Comparison of ENCODE assay signal across 16 mouse cellular contexts in the genomic region with DNA sequence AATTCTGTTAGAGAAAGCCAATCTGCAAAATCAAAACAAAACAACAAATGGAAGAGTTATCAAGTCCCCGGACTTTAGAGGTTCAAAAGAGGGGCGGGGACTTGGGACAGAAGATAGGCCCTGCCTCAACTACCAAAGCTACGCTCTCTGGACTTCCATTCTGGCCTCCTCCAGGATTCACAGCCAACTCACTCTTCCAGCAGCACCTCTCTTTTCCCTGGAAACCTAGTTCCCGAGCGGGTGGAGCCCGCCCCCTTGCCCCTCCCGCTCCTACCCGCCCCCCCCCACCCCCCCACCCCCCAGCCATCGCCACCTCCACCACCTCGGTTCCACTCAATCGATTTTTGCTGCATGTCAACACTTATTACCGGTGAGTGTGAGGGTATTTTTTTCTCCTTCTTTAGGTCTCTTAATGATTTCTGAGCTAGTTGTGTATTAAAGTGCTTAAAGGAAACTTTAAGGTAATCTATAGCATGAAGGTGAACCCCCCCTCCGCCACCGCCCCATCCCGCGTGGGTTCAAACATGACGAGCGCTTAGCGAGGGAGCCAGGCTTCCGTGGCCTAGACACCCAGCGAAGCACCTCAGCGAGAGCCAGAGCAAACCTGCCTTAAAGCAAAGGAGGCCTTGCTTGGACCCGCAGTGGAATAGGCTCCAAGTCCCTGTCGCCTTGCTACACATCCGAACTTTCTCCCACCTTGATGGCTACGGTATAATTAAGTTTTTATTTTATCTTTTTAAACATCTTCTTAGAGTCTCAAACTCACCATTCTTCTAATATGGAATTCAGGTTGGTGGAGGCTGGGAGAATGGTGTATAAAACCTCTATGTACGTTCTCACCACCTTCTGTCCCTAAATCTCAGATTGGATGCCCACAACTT. TPM values are rescaled to one million over a fixed set of nuclear protein-coding genes. Genes with fewer than 3 reads are reported as not detected.
DNase-seq lines count a peak whose midpoint lies in the region; ATAC-seq lines count a peak whose summit lies in the region.
"Had no signal": no experiment of that assay in that cellular context is flagged by ENCODE, and none has a peak within 500 bp of the region (broad histone marks: within the 10 kb centered on the region; RNA-seq: fewer than 3 reads in every experiment).

No protein-coding gene starts in this region.

- peak overlapping the region; percentile 33 for H3K27ac ChIP-seq in heart, embryonic 13.5 days (replicated peaks)
- H3K27ac ChIP-seq in midbrain, embryonic 10.5 days (replicated peaks), result no peak overlapping the region
- no peak overlapping the region for H3K27ac ChIP-seq in midbrain, embryonic 15.5 days
- H3K27ac ChIP-seq in embryonic facial prominence, embryonic 13.5 days, result no peak overlapping the region
- no peak overlapping the region for H3K27ac ChIP-seq in stomach, embryonic 15.5 days
- H3K27ac ChIP-seq: forebrain, embryonic 15.5 days; neural tube, embryonic 13.5 days had no signal

- DNase-seq in heart, postnatal 36 days, result no peak
- peak; percentile 41 for DNase-seq in midbrain, embryonic 10.5 days (ENCODE audit: low spot score)
- DNase-seq in thymus, postnatal 25 days, result no peak
- DNase-seq in left cerebral cortex, adult 11 months (ENCODE audit: low spot score), result no peak
- DNase-seq: adrenal gland, adult 2 months; left cerebral cortex, postnatal 4 days; liver, postnatal 0 days had no signal

- peak overlapping the region; percentile 67 for H3K9ac ChIP-seq in heart, embryonic 13.5 days
- no peak overlapping the region for H3K9ac ChIP-seq in midbrain, embryonic 15.5 days
- H3K9ac ChIP-seq in embryonic facial prominence, embryonic 13.5 days, result peak overlapping the region; percentile 21; the same call in 1 of the 2 replicates
- H3K9ac ChIP-seq in stomach, embryonic 15.5 days, result no peak overlapping the region
- H3K9ac ChIP-seq: forebrain, embryonic 15.5 days; liver, postnatal 0 days; neural tube, embryonic 13.5 days had no signal

- no peaks in the 10 kb centered on the region for H3K9me3 ChIP-seq in heart, embryonic 13.5 days
- no peaks in the 10 kb centered on the region for H3K9me3 ChIP-seq in midbrain, embryonic 10.5 days (replicated peaks)
- no peaks in the 10 kb centered on the region for H3K9me3 ChIP-seq in midbrain, embryonic 15.5 days
- no peaks in the 10 kb centered on the region for H3K9me3 ChIP-seq in embryonic facial prominence, embryonic 13.5 days
- no peaks in the 10 kb centered on the region for H3K9me3 ChIP-seq in stomach, embryonic 15.5 days
- H3K9me3 ChIP-seq: forebrain, embryonic 15.5 days; neural tube, embryonic 13.5 days had no signal

- no peak for ATAC-seq in heart, embryonic 13.5 days (ENCODE audit: extremely low read depth, insufficient number of reproducible peaks, low FRiP score, low TSS enrichment)
- ATAC-seq in midbrain, embryonic 15.5 days (replicated peaks), result no peak
- no peak for ATAC-seq in embryonic facial prominence, embryonic 13.5 days (ENCODE audit: insufficient number of reproducible peaks, insufficient read depth, low FRiP score, low TSS enrichment, low read depth)
- no peak for ATAC-seq in stomach, embryonic 15.5 days (ENCODE audit: insufficient read depth, low FRiP score, low read depth)
- ATAC-seq: forebrain, embryonic 15.5 days; liver, postnatal 0 days had no signal

- H3K4me2 ChIP-seq in heart, embryonic 13.5 days, result peak overlapping the region; percentile 67
- no peak overlapping the region for H3K4me2 ChIP-seq in midbrain, embryonic 15.5 days
- H3K4me2 ChIP-seq in embryonic facial prominence, embryonic 13.5 days, result peak overlapping the region; percentile 5; the same call in 1 of the 2 replicates
- H3K4me2 ChIP-seq in stomach, embryonic 15.5 days, result peak overlapping the region; percentile 21; the same call in 1 of the 2 replicates
- H3K4me2 ChIP-seq: forebrain, embryonic 15.5 days; neural tube, embryonic 13.5 days had no signal

- WGBS in heart, embryonic 13.5 days, result 10% methylated on average over 24 of the region's 27 CpGs
- WGBS in midbrain, embryonic 10.5 days, result under 1% methylated on average over 27 of the region's 27 CpGs
- 3% methylated on average over 27 of the region's 27 CpGs for WGBS in midbrain, embryonic 15.5 days
- 4% methylated on average over 26 of the region's 27 CpGs for WGBS in embryonic facial prominence, embryonic 13.5 days
- WGBS in stomach, embryonic 15.5 days, result 13% methylated on average over 26 of the region's 27 CpGs

- peak overlapping the region; percentile 50 for H3K4me3 ChIP-seq in heart, embryonic 13.5 days
- H3K4me3 ChIP-seq in midbrain, embryonic 10.5 days, result no peak overlapping the region
- no peak overlapping the region for H3K4me3 ChIP-seq in midbrain, embryonic 15.5 days
- no peak overlapping the region for H3K4me3 ChIP-seq in embryonic facial prominence, embryonic 13.5 days
- no peak overlapping the region for H3K4me3 ChIP-seq in stomach, embryonic 15.5 days (replicated peaks)
- H3K4me3 ChIP-seq: forebrain, embryonic 15.5 days; megakaryocyte, embryonic 14.5 days; neural tube, embryonic 13.5 days had no signal

- intact Hi-C loops in heart, postnatal 36 days (cut with DNase I), result no loop called here

- H3K27me3 ChIP-seq in heart, embryonic 13.5 days (replicated peaks), result peaks cover 93% of the 10 kb centered on the region
- H3K27me3 ChIP-seq in midbrain, embryonic 10.5 days (ENCODE audit: low read depth, poor library complexity, severe bottlenecking), result peaks cover 100% of the 10 kb centered on the region
- peaks cover 73% of the 10 kb centered on the region for H3K27me3 ChIP-seq in midbrain, embryonic 15.5 days (replicated peaks)
- peaks cover 94% of the 10 kb centered on the region for H3K27me3 ChIP-seq in embryonic facial prominence, embryonic 13.5 days
- peaks cover 65% of the 10 kb centered on the region for H3K27me3 ChIP-seq in stomach, embryonic 15.5 days (replicated peaks)

- no peaks in the 10 kb centered on the region for H3K36me3 ChIP-seq in heart, embryonic 13.5 days
- no peaks in the 10 kb centered on the region for H3K36me3 ChIP-seq in midbrain, embryonic 10.5 days
- no peaks in the 10 kb centered on the region for H3K36me3 ChIP-seq in midbrain, embryonic 15.5 days (replicated peaks)
- no peaks in the 10 kb centered on the region for H3K36me3 ChIP-seq in embryonic facial prominence, embryonic 13.5 days
- no peaks in the 10 kb centered on the region for H3K36me3 ChIP-seq in stomach, embryonic 15.5 days
- H3K36me3 ChIP-seq: forebrain, embryonic 15.5 days; neural tube, embryonic 13.5 days had no signal

- H3K4me1 ChIP-seq in heart, embryonic 13.5 days, result peaks cover 24% of the 10 kb centered on the region
- peaks cover 62% of the 10 kb centered on the region for H3K4me1 ChIP-seq in midbrain, embryonic 10.5 days
- no peaks in the 10 kb centered on the region for H3K4me1 ChIP-seq in midbrain, embryonic 15.5 days
- peaks cover 19% of the 10 kb centered on the region for H3K4me1 ChIP-seq in embryonic facial prominence, embryonic 13.5 days
- peaks cover 11% of the 10 kb centered on the region for H3K4me1 ChIP-seq in stomach, embryonic 15.5 days

RNA-seq across cellular contexts. Expression of gene Pitx2, which starts 21.9 kb away (rescaled TPM):
- 29.2 and 30.1 TPM in 2 replicates for polyA plus RNA-seq in heart, embryonic 13.5 days (2015; fragmentation: Nextera tagmentation; extraction: Ambion mirVana)
- total RNA-seq in heart, postnatal 36 days (2021), result 1 to 10 TPM in 1 of 2 experiments, under 1 TPM in 1; 0.43 to 1.1 TPM
- polyA plus RNA-seq in midbrain, embryonic 10.5 days (2016; fragmentation: Nextera tagmentation; extraction: Ambion mirVana), result 27.8 and 47.0 TPM in 2 replicates
- polyA plus RNA-seq in midbrain, embryonic 15.5 days (2015; fragmentation: Nextera tagmentation; extraction: Ambion mirVana), result 41.0 and 60.5 TPM in 2 replicates
- polyA plus RNA-seq in embryonic facial prominence, embryonic 13.5 days (2015; fragmentation: Nextera tagmentation; extraction: Ambion mirVana), result 62.5 and 65.6 TPM in 2 replicates
- 16.5 and 23.8 TPM in 2 replicates for polyA plus RNA-seq in stomach, embryonic 15.5 days (2015; fragmentation: Nextera tagmentation; extraction: Ambion mirVana)
- total RNA-seq: layer of hippocampus, adult 18-20 months; left cerebral cortex, postnatal 4 days had no signal
- polyA plus RNA-seq: cortical plate, adult 2 months had no signal

Comparison
In these comparisons a context has a peak if more than half of its experiments do, and no peak if none do; other contexts are left out.
1. H3K9ac ChIP-seq: peak in heart, embryonic 13.5 days (single experiment) and embryonic facial prominence, embryonic 13.5 days (single experiment); none in midbrain, embryonic 15.5 days (single experiment) and stomach, embryonic 15.5 days (single experiment).